Mouse (Mus musculus) layer of hippocampus, adult 2 months (tissue): ENCODE results near the gene Mns1. TPM values are rescaled to one million over a fixed set of nuclear protein-coding genes. Genes with fewer than 3 reads are reported as not detected.
"Not testable (repeated sequence)": the region's sequence is repeated elsewhere in the genome, so short reads cannot be mapped to it uniquely, and the experiment has no call there.

Source experiments
- DNase-seq, 2 experiments: peaks; one replicate each; pipeline ENCODE4 v3.0.0; 2022; ENCODE audit warnings: low spot score in 2 of 2
- H3K27ac ChIP-seq: fragments of 200-600 bp; 2 replicates; pipeline ENCODE4 v1.8.1; 2022
- H3K4me3 ChIP-seq: fragments of 200-600 bp; 2 replicates; pipeline ENCODE4 v1.8.1; 2022; ENCODE audit warnings: mild to moderate bottlenecking
- CTCF ChIP-seq: fragments of 200-600 bp; conservative IDR thresholded peaks from 2 replicates; pipeline ENCODE4 v1.8.1; 2022; ENCODE audit warnings: antibody characterized with exemption, mild to moderate bottlenecking, moderate library complexity
- long read RNA-seq, 2 experiments: library from polyadenylated mRNA; stranded (forward); transcript quantifications; one replicate each; pipeline ENCODE4 v2.0.0; 2021; ENCODE audit warnings: borderline mapping rate in 2 of 2
- total RNA-seq, 2 experiments: library from RNA; stranded (reverse); gene quantifications; 2 replicates each; pipeline ENCODE4 v1.2.3; 2021

Gene Mns1
- total RNA-seq = 1 to 10 TPM; 1.2 to 2.4 TPM
- long read RNA-seq, experiment 1, partial matches to known transcripts = 0 of 2 reads
- long read RNA-seq, experiment 1, other reads (novel, unspliced or antisense) = 2 of 2 reads
- long read RNA-seq, experiment 2, partial matches to known transcripts = 0 of 2 reads
- long read RNA-seq, experiment 2, other reads (novel, unspliced or antisense) = 2 of 2 reads

GRCm38 (mm10) chr9:72437822-72438701, at the start of gene Mns1:
Mns1 (plus strand) TSS chr9:72438011.
- H3K4me3 ChIP-seq = peak within 1 kb of the TSS; percentile 76
- DNase-seq = peak; percentile 93 to 94
- TF ChIP-seq CTCF = peak; percentile 40
- no peak within 1 kb of the TSS for H3K27ac ChIP-seq

- DNase-seq = no peak
- no peak overlapping the region for H3K27ac ChIP-seq
- no peak overlapping the region for H3K4me3 ChIP-seq
- no peak for TF ChIP-seq CTCF
Observed at GRCm38 (mm10) chr9:72388934-72389333, 48.9 kb upstream of the Mns1 start.

- no peak overlapping the region for H3K4me3 ChIP-seq
- TF ChIP-seq CTCF = no peak
- no peak for DNase-seq
- no peak overlapping the region for H3K27ac ChIP-seq
Observed at GRCm38 (mm10) chr9:72389431-72390002, 48.3 kb upstream of the Mns1 start.

GRCm38 (mm10) chr9:72390321-72391077, 47.3 kb upstream of the Mns1 start:
- H3K4me3 ChIP-seq = no peak overlapping the region
- TF ChIP-seq CTCF = no peak
- no peak overlapping the region for H3K27ac ChIP-seq
- no peak for DNase-seq

- DNase-seq = no peak
- no peak for TF ChIP-seq CTCF
- H3K4me3 ChIP-seq = no peak overlapping the region
- no peak overlapping the region for H3K27ac ChIP-seq
Observed at GRCm38 (mm10) chr9:72392686-72393085, 45.1 kb upstream of the Mns1 start.

- Histone ChIP-seq H3K27ac (no peak overlapping the region), H3K4me3 (no peak overlapping the region)
Observed at GRCm38 (mm10) chr9:72393238-72393637, 44.6 kb upstream of the Mns1 start.

GRCm38 (mm10) chr9:72393869-72394341, 43.9 kb upstream of the Mns1 start:
- H3K27ac ChIP-seq = no peak overlapping the region

More at GRCm38 (mm10) chr9:72393238-72393637, 44.6 kb upstream of the Mns1 start:
- DNase-seq = no peak
- no peak for TF ChIP-seq CTCF

GRCm38 (mm10) chr9:72400121-72400520, 37.7 kb upstream of the Mns1 start:
- DNase-seq = no peak
- Histone ChIP-seq H3K27ac (no peak overlapping the region), H3K4me3 (no peak overlapping the region)
- no peak for TF ChIP-seq CTCF

More at GRCm38 (mm10) chr9:72393869-72394341, 43.9 kb upstream of the Mns1 start:
- no peak for DNase-seq
- TF ChIP-seq CTCF = no peak
- H3K4me3 ChIP-seq = no peak overlapping the region

- not testable (repeated sequence) for DNase-seq, H3K27ac ChIP-seq, H3K4me3 ChIP-seq
- peak; percentile 44 for TF ChIP-seq CTCF
Observed at GRCm38 (mm10) chr9:72401769-72402168, 36.0 kb upstream of the Mns1 start.

GRCm38 (mm10) chr9:72403421-72403820, 34.4 kb upstream of the Mns1 start:
- no peak for TF ChIP-seq CTCF
- no peak overlapping the region for H3K4me3 ChIP-seq
- DNase-seq = no peak
- no peak overlapping the region for H3K27ac ChIP-seq

- TF ChIP-seq CTCF = no peak
- no peak overlapping the region for H3K27ac ChIP-seq
- no peak for DNase-seq
- no peak overlapping the region for H3K4me3 ChIP-seq
Observed at GRCm38 (mm10) chr9:72404446-72404845, 33.4 kb upstream of the Mns1 start.

- TF ChIP-seq CTCF = no peak
- no peak overlapping the region for H3K4me3 ChIP-seq
- DNase-seq = no peak
- no peak overlapping the region for H3K27ac ChIP-seq
Observed at GRCm38 (mm10) chr9:72404934-72405333, 32.9 kb upstream of the Mns1 start.
